Mouse (Mus musculus) neutrophil, adult 59 days (primary cell): Measurements from ENCODE around the gene Ubox5. TPM values are rescaled to one million over a fixed set of nuclear protein-coding genes. Genes with fewer than 3 reads are reported as not detected.

Source experiments
- total RNA-seq, 2 experiments: library from RNA; stranded (reverse); gene quantifications; 1 replicate in 1 of 2; 2 replicates in 1 of 2; pipeline ENCODE4 v1.2.4; 2023

The Ubox5 gene
- 1 to 10 TPM; 2.8 to 3.2 TPM for total RNA-seq

GRCm38 (mm10) chr2:130629839-130630203, at the start of gene Ubox5, which contains the start of gene Fastkd5:
Gene Ubox5 (minus strand): TSS chr2:130630038.
Gene Fastkd5 (minus strand): TSS chr2:130630027.

DNA sequence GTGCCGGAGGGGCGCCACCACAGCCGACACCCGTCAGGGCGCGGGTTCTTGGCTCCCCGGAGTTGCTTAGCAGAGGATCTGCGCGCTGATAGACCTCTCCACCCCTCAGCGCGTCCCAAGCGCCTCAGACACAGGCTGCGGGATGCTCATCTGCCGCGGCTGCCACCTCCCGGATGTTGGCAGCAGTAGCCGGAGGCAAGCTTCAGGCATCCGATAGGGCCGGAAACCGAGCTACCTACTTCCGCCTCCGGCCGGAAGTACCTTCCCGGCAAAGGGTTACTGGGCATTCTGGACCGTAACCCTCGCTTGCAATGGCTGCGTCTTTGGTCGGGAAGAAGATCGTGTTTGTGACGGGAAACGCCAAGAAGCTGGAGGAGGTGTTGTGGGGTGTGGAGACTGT, 37.7 kb upstream of the Ubox5 start, which contains the start of gene Itpa:
Gene Itpa, plus strand, starts transcription at position 52 of the 400 bp plus-strand sequence.

GRCm38 (mm10) chr2:130664102-130664701, 34.4 kb upstream of the Ubox5 start, which contains the start of gene Ddrgk1:
Gene Ddrgk1 (minus strand): TSS chr2:130664659.

GRCm38 (mm10) chr2:130642684-130643369, 13.0 kb upstream of the Ubox5 start, which contains the start of gene Lzts3:
Gene Lzts3 (minus strand): TSS chr2:130642803.

GRCm38 (mm10) chr2:130582552-130582951, 47.3 kb downstream of the Ubox5 start, which contains the start of gene Avp:
Gene Avp (minus strand): TSS chr2:130582554.

DNA sequence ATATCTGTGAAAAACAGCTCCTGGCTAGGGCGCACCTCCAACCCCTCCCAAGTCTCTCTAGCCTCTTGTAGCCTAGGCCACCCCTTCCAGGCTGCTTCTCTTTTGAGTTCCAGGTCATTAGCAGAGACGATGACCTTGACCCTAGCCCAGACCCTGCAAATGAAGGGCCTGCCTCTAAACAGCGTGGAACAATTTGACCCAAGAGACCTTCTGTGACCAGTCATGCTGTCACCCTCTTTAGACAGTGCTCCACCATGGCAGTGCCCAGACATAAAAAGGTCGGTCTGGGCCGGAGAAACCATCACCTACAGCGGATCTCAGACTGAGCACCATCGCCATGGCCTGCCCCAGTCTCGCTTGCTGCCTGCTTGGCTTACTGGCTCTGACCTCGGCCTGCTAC, 54.0 kb downstream of the Ubox5 start, which contains the start of gene Oxt:
Gene Oxt, plus strand, starts transcription at position 301 of the 400 bp plus-strand sequence.

DNA sequence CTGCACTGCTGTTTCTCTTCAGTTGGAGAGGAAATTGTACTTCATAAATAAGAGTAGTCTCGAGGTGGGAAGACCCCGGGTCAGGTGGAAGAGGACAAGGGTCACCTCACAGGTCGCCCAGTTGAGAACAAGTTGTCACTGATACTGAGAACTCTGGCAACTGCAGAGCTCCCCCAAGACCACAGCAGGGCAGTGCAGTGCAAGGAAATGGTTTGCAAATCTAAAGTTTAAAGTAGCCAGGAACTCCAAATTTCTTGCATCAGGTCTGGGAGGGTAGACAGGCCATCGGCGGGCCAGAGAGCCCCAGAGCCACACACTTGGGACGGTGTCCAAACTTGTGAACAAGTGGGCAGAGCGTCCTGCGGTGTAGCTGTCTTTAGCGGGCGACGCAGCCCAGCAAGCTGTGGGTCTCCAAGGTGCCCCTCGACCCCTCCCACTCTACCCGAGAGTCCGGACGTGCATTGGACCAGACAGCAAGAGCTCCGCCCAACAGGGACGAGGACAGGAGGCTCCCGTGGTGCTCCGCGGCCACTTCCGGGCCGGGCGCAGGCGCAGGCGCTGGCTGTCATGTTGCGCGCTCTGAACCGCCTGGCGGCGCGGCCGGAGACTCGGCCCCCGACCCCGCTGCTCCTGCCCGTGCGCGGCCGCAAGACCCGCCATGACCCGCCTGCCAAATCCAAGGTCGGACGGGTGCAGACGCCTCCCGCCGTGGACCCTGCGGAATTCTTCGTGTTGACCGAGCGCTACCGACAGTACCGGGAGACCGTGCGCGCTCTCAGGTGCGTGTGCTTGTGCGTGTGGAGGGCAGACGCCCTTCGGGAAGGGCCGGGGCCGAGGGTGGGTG, 66.4 kb downstream of the Ubox5 start, which contains the start of gene Mrps26:
Gene Mrps26, plus strand, starts transcription at position 531 of the 844 bp plus-strand sequence.

Other genes with a start within 250 kb of the Ubox5 start
- gene Cpxm1, start 232.5 kb downstream of the Ubox5 start, total RNA-seq, result under 1 TPM in 1 of 2 experiments, not detected in 1; 0.98 TPM
- not detected for gene Gm28372, start 224.8 kb downstream of the Ubox5 start, total RNA-seq
- not detected for gene 1700020A23Rik, start 224.8 kb downstream of the Ubox5 start, total RNA-seq
- not detected for gene Tmem239, start 223.6 kb downstream of the Ubox5 start, total RNA-seq
- 10 to 100 TPM; 61.4 to 71.7 TPM for gene Vps16, start 205.7 kb downstream of the Ubox5 start, total RNA-seq
- gene Pced1a, start 205.3 kb downstream of the Ubox5 start, total RNA-seq, result 10 to 100 TPM; 13.5 to 16.4 TPM
- 10 to 100 TPM; 80.7 to 83.5 TPM for gene Ptpra, start 179.8 kb downstream of the Ubox5 start, total RNA-seq
- 10 to 100 TPM; 28.4 to 29.3 TPM for gene Mrps26, start 66.3 kb downstream of the Ubox5 start, total RNA-seq
- not detected for gene Oxt, start 53.9 kb downstream of the Ubox5 start, total RNA-seq
- not detected for gene Avp, start 47.5 kb downstream of the Ubox5 start, total RNA-seq
- 1 to 10 TPM; 3.8 to 4.4 TPM for gene Fastkd5, start within 50 bp of the Ubox5 start, total RNA-seq
- gene Lzts3, start 12.8 kb upstream of the Ubox5 start, total RNA-seq, result under 1 TPM; 0.73 to 0.78 TPM
- 10 to 100 TPM; 35.6 to 38.1 TPM for gene Ddrgk1, start 34.6 kb upstream of the Ubox5 start, total RNA-seq
- gene Itpa, start 37.6 kb upstream of the Ubox5 start, total RNA-seq, result 1 to 10 TPM; 9.3 to 9.5 TPM
- not detected for gene Slc4a11, start 67.5 kb upstream of the Ubox5 start, total RNA-seq